In the genomic region with DNA sequence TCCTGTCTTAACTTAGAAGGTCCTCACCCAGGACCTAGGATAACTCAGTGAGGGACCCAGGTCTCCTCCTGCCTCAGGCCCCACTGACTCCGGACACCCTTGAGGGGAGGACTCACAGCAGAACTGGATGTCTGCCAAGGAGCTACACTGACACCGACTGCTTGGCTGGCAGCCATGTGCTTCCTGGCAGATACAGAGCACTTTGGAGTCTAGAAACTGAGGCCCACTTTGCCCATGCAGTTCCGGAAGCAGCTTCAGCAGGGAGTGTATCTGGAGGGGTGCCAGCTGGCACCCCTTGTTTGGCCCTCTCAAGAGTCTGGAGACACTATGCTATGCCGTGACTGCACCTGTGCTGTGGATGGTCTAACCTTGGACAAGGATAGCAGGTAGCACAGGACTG, we compare ENCODE assay signal across 8 mouse cellular contexts. TPM values are rescaled to one million over a fixed set of nuclear protein-coding genes. Genes with fewer than 3 reads are reported as not detected.
DNase-seq lines count a peak whose midpoint lies in the region; ATAC-seq and TF ChIP-seq lines count a peak whose summit lies in the region.

No protein-coding gene starts in this region.

- no peak overlapping the region for H3K4me3 ChIP-seq in midbrain, embryonic 13.5 days (replicated peaks)
- no peak overlapping the region for H3K4me3 ChIP-seq in midbrain, embryonic 11.5 days (ENCODE audit: low read depth, low read length)
- H3K4me3 ChIP-seq in kidney, adult 2 months (ENCODE audit: insufficient read depth, low read depth, low read length): no peak overlapping the region
- no peak overlapping the region for H3K4me3 ChIP-seq in lung, embryonic 14.5 days (ENCODE audit: low read depth, low read length)
- H3K4me3 ChIP-seq in stomach, embryonic 16.5 days (replicated peaks; ENCODE audit: low read length): no peak overlapping the region

- H3K36me3 ChIP-seq in midbrain, embryonic 13.5 days: no peaks in the 10 kb centered on the region
- no peaks in the 10 kb centered on the region for H3K36me3 ChIP-seq in midbrain, embryonic 11.5 days (ENCODE audit: control insufficient read depth, insufficient read depth, low read length)
- H3K36me3 ChIP-seq in kidney, adult 2 months (ENCODE audit: control insufficient read depth, insufficient read depth, low read length): no peaks in the 10 kb centered on the region
- H3K36me3 ChIP-seq in lung, embryonic 14.5 days (ENCODE audit: insufficient read depth): no peaks in the 10 kb centered on the region
- no peaks in the 10 kb centered on the region for H3K36me3 ChIP-seq in stomach, embryonic 16.5 days (ENCODE audit: control insufficient read depth, insufficient read depth, low read length)

- H3K27ac ChIP-seq in midbrain, embryonic 13.5 days: no peak overlapping the region
- H3K27ac ChIP-seq in midbrain, embryonic 11.5 days (ENCODE audit: low read depth, low read length): no peak overlapping the region
- H3K27ac ChIP-seq in kidney, adult 2 months (ENCODE audit: insufficient read depth, low read depth, low read length): no peak overlapping the region
- H3K27ac ChIP-seq in lung, embryonic 14.5 days (ENCODE audit: low read depth): no peak overlapping the region
- no peak overlapping the region for H3K27ac ChIP-seq in stomach, embryonic 16.5 days (ENCODE audit: low read length)

- no peak for TF ChIP-seq POLR2A in kidney, adult 2 months (IDR thresholded peaks at IDR 0.05; ENCODE audit: low read depth, low read length)

- peaks cover 28% of the 10 kb centered on the region for H3K27me3 ChIP-seq in midbrain, embryonic 13.5 days
- peaks cover 7% of the 10 kb centered on the region for H3K27me3 ChIP-seq in midbrain, embryonic 11.5 days (ENCODE audit: control insufficient read depth, insufficient read depth, low read length)
- H3K27me3 ChIP-seq in kidney, adult 2 months (replicated peaks; ENCODE audit: control insufficient read depth, insufficient read depth, low read length): no peaks in the 10 kb centered on the region
- H3K27me3 ChIP-seq in lung, embryonic 14.5 days (ENCODE audit: insufficient read depth, low read length): peaks cover 19% of the 10 kb centered on the region
- H3K27me3 ChIP-seq in stomach, embryonic 16.5 days (ENCODE audit: control insufficient read depth, insufficient read depth, low read length): peaks cover 8% of the 10 kb centered on the region

- 57% methylated on average over 4 of the region's 4 CpGs for WGBS in midbrain, embryonic 13.5 days
- WGBS in midbrain, embryonic 11.5 days: 83% methylated on average over 4 of the region's 4 CpGs
- WGBS in kidney, adult 2 months: 9% methylated on average over 4 of the region's 4 CpGs
- 7% methylated on average over 4 of the region's 4 CpGs for WGBS in lung, embryonic 14.5 days
- 17% methylated on average over 4 of the region's 4 CpGs for WGBS in stomach, embryonic 16.5 days

- H3K9me3 ChIP-seq in midbrain, embryonic 13.5 days: no peaks in the 10 kb centered on the region
- H3K9me3 ChIP-seq in midbrain, embryonic 11.5 days (ENCODE audit: control insufficient read depth, low read length): no peaks in the 10 kb centered on the region
- no peaks in the 10 kb centered on the region for H3K9me3 ChIP-seq in lung, embryonic 14.5 days (ENCODE audit: low read depth, low read length)
- H3K9me3 ChIP-seq in stomach, embryonic 16.5 days (replicated peaks; ENCODE audit: control insufficient read depth, low read length): no peaks in the 10 kb centered on the region

- peaks cover 21% of the 10 kb centered on the region for H3K4me1 ChIP-seq in midbrain, embryonic 13.5 days (replicated peaks)
- no peaks in the 10 kb centered on the region for H3K4me1 ChIP-seq in midbrain, embryonic 11.5 days (ENCODE audit: control insufficient read depth, insufficient read depth, low read length)
- H3K4me1 ChIP-seq in kidney, adult 2 months (ENCODE audit: control insufficient read depth, insufficient read depth, low read length): no peaks in the 10 kb centered on the region
- H3K4me1 ChIP-seq in lung, embryonic 14.5 days (ENCODE audit: insufficient read depth): peaks cover 14% of the 10 kb centered on the region
- peaks cover 10% of the 10 kb centered on the region for H3K4me1 ChIP-seq in stomach, embryonic 16.5 days (ENCODE audit: control insufficient read depth, insufficient read depth, low read length)

- DNase-seq in midbrain, embryonic 11.5 days (ENCODE audit: low spot score, missing footprints): no peak
- DNase-seq in adrenal gland, postnatal 10 days: peak; percentile 87
- DNase-seq in gastrocnemius, adult 8-10 months (ENCODE audit: low spot score in 2 of 2): peak; percentile 17 to 18
- peak; percentile 95 for DNase-seq in kidney, adult 2 months
- peak; percentile 95 for DNase-seq in lung, embryonic 14.5 days
- DNase-seq in c-Kit-positive CD71-positive TER-119-positive erythroid progenitor cells, embryonic 14.5 days (ENCODE audit: low spot score): no peak

- TF ChIP-seq CTCF in kidney, adult 2 months (conservative IDR thresholded peaks at IDR 0.05; ENCODE audit: insufficient read depth, insufficient read length, low read depth, low read length): no peak
- TF ChIP-seq CTCF in lung, embryonic 14.5 days (IDR thresholded peaks at IDR 0.05; ENCODE audit: low read depth): no peak

- H3K4me2 ChIP-seq in midbrain, embryonic 13.5 days (replicated peaks): no peak overlapping the region
- no peak overlapping the region for H3K4me2 ChIP-seq in midbrain, embryonic 11.5 days
- no peak overlapping the region for H3K4me2 ChIP-seq in lung, embryonic 14.5 days
- H3K4me2 ChIP-seq in stomach, embryonic 16.5 days (ENCODE audit: low read depth, low read length): no peak overlapping the region

- H3K9ac ChIP-seq in midbrain, embryonic 13.5 days (replicated peaks): no peak overlapping the region
- H3K9ac ChIP-seq in midbrain, embryonic 11.5 days (ENCODE audit: low read length): no peak overlapping the region
- H3K9ac ChIP-seq in lung, embryonic 14.5 days: no peak overlapping the region
- no peak overlapping the region for H3K9ac ChIP-seq in stomach, embryonic 16.5 days (ENCODE audit: low read length)

- peak; percentile 31; the same call in 1 of the 2 replicates for ATAC-seq in midbrain, embryonic 13.5 days
- no peak for ATAC-seq in midbrain, embryonic 11.5 days (ENCODE audit: low FRiP score)
- ATAC-seq in lung, embryonic 14.5 days (ENCODE audit: insufficient read depth): peak; percentile 73
- peak; percentile 55 for ATAC-seq in stomach, embryonic 16.5 days (ENCODE audit: insufficient read depth, low FRiP score)

RNA-seq across cellular contexts. Expression of gene Sdhaf1, which starts 9.7 kb away (rescaled TPM):
- 21.2 and 23.6 TPM in 2 replicates for polyA plus RNA-seq in midbrain, embryonic 13.5 days (2015; fragmentation: Nextera tagmentation; extraction: Ambion mirVana)
- 23.1 and 24.5 TPM in 2 replicates for polyA plus RNA-seq in midbrain, embryonic 11.5 days (2014; fragmentation: Nextera tagmentation; extraction: Ambion mirVana)
- total RNA-seq in adrenal gland, postnatal 10 days (2021): 10 to 100 TPM; 17.9 to 19.7 TPM
- 1 to 10 TPM; 5.9 to 8.7 (median 7.5) TPM for total RNA-seq in gastrocnemius, adult 8-10 months (2022)
- polyA plus RNA-seq in kidney, adult 2 months (2012; rRNA removed): 26.4 and 27.3 TPM in 2 replicates
- polyA plus RNA-seq in lung, embryonic 14.5 days (2014; fragmentation: Nextera tagmentation; extraction: Ambion mirVana): 21.3 and 22.7 TPM in 2 replicates
- polyA plus RNA-seq in stomach, embryonic 16.5 days (2015; fragmentation: Nextera tagmentation; extraction: Ambion mirVana): 12.1 and 14.6 TPM in 2 replicates

RNA-seq across cellular contexts. Expression of gene E130208F15Rik, which starts 11.9 kb away (rescaled TPM):
- not detected in 2 replicates for polyA plus RNA-seq in midbrain, embryonic 13.5 days (2015; fragmentation: Nextera tagmentation; extraction: Ambion mirVana)
- 0.52 TPM in 1 of 2 replicates, not detected in the other for polyA plus RNA-seq in midbrain, embryonic 11.5 days (2014; fragmentation: Nextera tagmentation; extraction: Ambion mirVana)
- 1 to 10 TPM; 2.8 TPM for total RNA-seq in adrenal gland, postnatal 10 days (2021)
- under 1 TPM; 0.32 to 0.92 (median 0.53) TPM for total RNA-seq in gastrocnemius, adult 8-10 months (2022)
- polyA plus RNA-seq in kidney, adult 2 months (2012; rRNA removed): 0.42 and 1.1 TPM in 2 replicates
- polyA plus RNA-seq in lung, embryonic 14.5 days (2014; fragmentation: Nextera tagmentation; extraction: Ambion mirVana): not detected in 2 replicates
- polyA plus RNA-seq in stomach, embryonic 16.5 days (2015; fragmentation: Nextera tagmentation; extraction: Ambion mirVana): 1.2 TPM in 1 of 2 replicates, not detected in the other

RNA-seq across cellular contexts. Expression of gene Syne4, which starts 18.8 kb away (rescaled TPM):
- polyA plus RNA-seq in midbrain, embryonic 13.5 days (2015; fragmentation: Nextera tagmentation; extraction: Ambion mirVana): 10.8 and 11.7 TPM in 2 replicates
- polyA plus RNA-seq in midbrain, embryonic 11.5 days (2014; fragmentation: Nextera tagmentation; extraction: Ambion mirVana): 8.2 and 8.4 TPM in 2 replicates
- total RNA-seq in adrenal gland, postnatal 10 days (2021): 10 to 100 TPM; 17.6 to 22.3 TPM
- 1 to 10 TPM in 2 of 4 experiments, under 1 TPM in 1, not detected in 1; 0.73 to 1.7 (median 1.3) TPM for total RNA-seq in gastrocnemius, adult 8-10 months (2022)
- polyA plus RNA-seq in kidney, adult 2 months (2012; rRNA removed): 162 and 170 TPM in 2 replicates
- 21.9 and 23.2 TPM in 2 replicates for polyA plus RNA-seq in lung, embryonic 14.5 days (2014; fragmentation: Nextera tagmentation; extraction: Ambion mirVana)
- polyA plus RNA-seq in stomach, embryonic 16.5 days (2015; fragmentation: Nextera tagmentation; extraction: Ambion mirVana): 54.0 and 54.3 TPM in 2 replicates

RNA-seq across cellular contexts. Expression of gene Alkbh6, which starts 24.9 kb away (rescaled TPM):
- 128 and 132 TPM in 2 replicates for polyA plus RNA-seq in midbrain, embryonic 13.5 days (2015; fragmentation: Nextera tagmentation; extraction: Ambion mirVana)
- 84.3 and 86.0 TPM in 2 replicates for polyA plus RNA-seq in midbrain, embryonic 11.5 days (2014; fragmentation: Nextera tagmentation; extraction: Ambion mirVana)
- total RNA-seq in adrenal gland, postnatal 10 days (2021): 10 to 100 TPM; 46.8 to 49.0 TPM
- 10 to 100 TPM; 21.4 to 31.1 (median 26.4) TPM for total RNA-seq in gastrocnemius, adult 8-10 months (2022)
- 99.0 and 122 TPM in 2 replicates for polyA plus RNA-seq in kidney, adult 2 months (2012; rRNA removed)
- polyA plus RNA-seq in lung, embryonic 14.5 days (2014; fragmentation: Nextera tagmentation; extraction: Ambion mirVana): 72.1 and 73.1 TPM in 2 replicates
- 64.4 and 64.7 TPM in 2 replicates for polyA plus RNA-seq in stomach, embryonic 16.5 days (2015; fragmentation: Nextera tagmentation; extraction: Ambion mirVana)

RNA-seq across cellular contexts. Expression of gene Lrfn3, which starts 29.1 kb away (rescaled TPM):
- polyA plus RNA-seq in midbrain, embryonic 13.5 days (2015; fragmentation: Nextera tagmentation; extraction: Ambion mirVana): 11.4 and 13.0 TPM in 2 replicates
- 5.3 and 5.9 TPM in 2 replicates for polyA plus RNA-seq in midbrain, embryonic 11.5 days (2014; fragmentation: Nextera tagmentation; extraction: Ambion mirVana)
- total RNA-seq in adrenal gland, postnatal 10 days (2021): 10 to 100 TPM; 13.2 to 15.1 TPM
- total RNA-seq in gastrocnemius, adult 8-10 months (2022): 1 to 10 TPM; 4.5 to 7.5 (median 5.6) TPM
- 9.6 and 11.6 TPM in 2 replicates for polyA plus RNA-seq in kidney, adult 2 months (2012; rRNA removed)
- polyA plus RNA-seq in lung, embryonic 14.5 days (2014; fragmentation: Nextera tagmentation; extraction: Ambion mirVana): 3.4 and 3.7 TPM in 2 replicates
- polyA plus RNA-seq in stomach, embryonic 16.5 days (2015; fragmentation: Nextera tagmentation; extraction: Ambion mirVana): 4.0 and 4.6 TPM in 2 replicates

Comparison
In these comparisons a context has a peak if more than half of its experiments do, and no peak if none do; other contexts are left out.
1. DNase-seq: peak in adrenal gland, postnatal 10 days (single experiment), gastrocnemius, adult 8-10 months (2 of 2), kidney, adult 2 months (single experiment) and lung, embryonic 14.5 days (single experiment); none in midbrain, embryonic 11.5 days (single experiment) and c-Kit-positive CD71-positive TER-119-positive erythroid progenitor cells, embryonic 14.5 days (single experiment).